ENCODE assay signal across 10 mouse cellular contexts in the genomic region with DNA sequence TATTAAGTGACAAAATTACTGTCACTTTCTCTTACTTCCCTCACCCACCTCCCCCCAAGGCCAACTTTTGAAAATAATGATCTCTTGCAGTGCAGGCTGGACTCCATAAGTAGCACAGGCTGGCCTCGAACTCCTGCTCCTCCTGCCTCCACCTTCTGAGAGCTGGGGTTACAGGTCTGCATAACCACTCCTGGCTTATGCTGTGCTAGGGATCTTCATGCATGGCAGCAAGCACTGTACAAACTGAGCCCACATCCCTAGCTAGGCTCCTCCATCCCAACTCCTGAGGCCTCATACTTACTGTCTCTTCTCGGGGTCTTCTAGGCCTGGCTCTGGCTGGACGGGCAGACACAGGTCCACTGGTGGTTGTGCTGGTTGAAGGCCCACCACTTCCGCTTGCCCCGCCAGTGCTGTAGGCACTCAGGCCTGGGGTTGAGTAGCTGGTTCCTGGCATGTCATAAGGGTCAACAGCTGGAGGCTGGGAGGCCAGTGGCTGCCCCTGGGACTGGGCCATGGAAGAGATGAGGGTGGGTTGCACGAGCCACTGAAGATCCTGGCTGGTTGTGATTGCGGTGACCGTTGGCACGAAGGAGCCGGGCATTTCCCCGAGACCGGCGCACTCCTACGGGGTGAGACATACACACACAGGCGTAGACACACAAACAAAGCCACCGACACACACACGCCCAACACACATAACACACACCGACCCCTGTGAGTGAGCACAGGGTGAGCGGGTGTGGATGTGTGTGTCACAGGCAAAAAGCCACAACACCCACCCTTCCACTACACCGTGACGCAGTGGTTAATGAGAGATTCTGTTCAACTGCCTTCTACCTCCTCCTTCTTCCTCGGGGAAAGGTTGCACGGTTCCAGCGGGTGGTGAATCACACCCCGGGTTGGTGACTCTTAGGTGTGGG. TPM values are rescaled to one million over a fixed set of nuclear protein-coding genes. Genes with fewer than 3 reads are reported as not detected.
DNase-seq lines count a peak whose midpoint lies in the region; ATAC-seq and TF ChIP-seq lines count a peak whose summit lies in the region.
"Had no signal": no experiment of that assay in that cellular context is flagged by ENCODE, and none has a peak within 500 bp of the region (broad histone marks: within the 10 kb centered on the region; RNA-seq: fewer than 3 reads in every experiment).

No protein-coding gene starts in this region.

- TF ChIP-seq POLR2A in MEL (IDR thresholded peaks at IDR 0.05; ENCODE audit: control insufficient read depth in 1 of 2, insufficient read depth in 1 of 2, low read depth in 1 of 2, low read length in 2 of 2, poor library complexity in 1 of 2), result no peak

- no peaks in the 10 kb centered on the region for H3K9me3 ChIP-seq in kidney, embryonic 15.5 days (replicated peaks)
- no peaks in the 10 kb centered on the region for H3K9me3 ChIP-seq in MEL (replicated peaks; ENCODE audit: insufficient read depth, low read length)
- H3K9me3 ChIP-seq in forebrain, embryonic 12.5 days, result no peaks in the 10 kb centered on the region
- H3K9me3 ChIP-seq in midbrain, embryonic 13.5 days, result no peaks in the 10 kb centered on the region

- no peak for TF ChIP-seq RAD21 in MEL (IDR thresholded peaks at IDR 0.05; ENCODE audit: low read depth, low read length)

- no peak for TF ChIP-seq CTCF in MEL (IDR thresholded peaks at IDR 0.05 in 2 of 3, conservative IDR thresholded peaks at IDR 0.05 in 1 of 3; ENCODE audit: control insufficient read depth in 1 of 3, insufficient read depth in 1 of 3, low read depth in 2 of 3, low read length in 3 of 3, poor library complexity in 1 of 3, severe bottlenecking in 1 of 3)

- H3K27ac ChIP-seq in kidney, embryonic 15.5 days, result no peak overlapping the region
- H3K27ac ChIP-seq in MEL (ENCODE audit: control insufficient read depth, low read depth, low read length), result peak overlapping the region; percentile 32
- H3K27ac ChIP-seq in forebrain, embryonic 12.5 days, result no peak overlapping the region
- no peak overlapping the region for H3K27ac ChIP-seq in midbrain, embryonic 13.5 days

- no peaks in the 10 kb centered on the region; the same call in 1 of the 2 replicates for H3K79me2 ChIP-seq in MEL (ENCODE audit: control insufficient read depth, insufficient read depth, low read length, poor library complexity)

- no peak for ATAC-seq in kidney, embryonic 15.5 days (replicated peaks; ENCODE audit: low FRiP score)
- ATAC-seq in forebrain, embryonic 12.5 days (ENCODE audit: low FRiP score), result no peak
- ATAC-seq in midbrain, embryonic 13.5 days, result no peak

- DNase-seq in kidney, postnatal 36 days, result no peak
- DNase-seq in MEL (ENCODE audit: low read depth, low spot score), result peak; percentile 48
- DNase-seq in embryo, embryonic 9.5 days (ENCODE audit: extremely low spot score), result no peak
- no peak for DNase-seq in adipocyte (ENCODE audit: low spot score)
- DNase-seq in lung, postnatal 14 days, result no peak

- H3K4me2 ChIP-seq in kidney, embryonic 15.5 days, result peak overlapping the region; percentile 93
- H3K4me2 ChIP-seq in forebrain, embryonic 12.5 days, result peak overlapping the region; percentile 94
- peak overlapping the region; percentile 81; the same call in 1 of the 2 replicates for H3K4me2 ChIP-seq in midbrain, embryonic 13.5 days (replicated peaks)

- no peak overlapping the region; the same call in 1 of the 2 replicates for H3K4me3 ChIP-seq in kidney, embryonic 15.5 days (replicated peaks)
- H3K4me3 ChIP-seq in MEL (ENCODE audit: control insufficient read depth in 1 of 2, insufficient read depth in 1 of 2, low read depth in 2 of 2, low read length in 2 of 2), result peak overlapping the region in 1 of 2 experiments; percentile 37; a peak in 2 of 4 replicates
- no peak overlapping the region for H3K4me3 ChIP-seq in forebrain, embryonic 12.5 days (replicated peaks)
- peak overlapping the region; percentile 49; the same call in 1 of the 2 replicates for H3K4me3 ChIP-seq in midbrain, embryonic 13.5 days (replicated peaks)

- no peak overlapping the region for H3K9ac ChIP-seq in kidney, embryonic 15.5 days
- H3K9ac ChIP-seq in MEL (ENCODE audit: control insufficient read depth, low read depth, low read length, poor library complexity, severe bottlenecking), result peak overlapping the region; percentile 50; the same call in 1 of the 2 replicates
- H3K9ac ChIP-seq in forebrain, embryonic 12.5 days, result 0 out of 2 replicates have a peak overlapping the region, but pooled peaks have one; percentile 45
- no peak overlapping the region; the same call in 1 of the 2 replicates for H3K9ac ChIP-seq in midbrain, embryonic 13.5 days (replicated peaks)

- H3K4me1 ChIP-seq in kidney, embryonic 15.5 days, result peaks cover 49% of the 10 kb centered on the region
- peaks cover 3 to 16% of the 10 kb centered on the region in 2 experiments; a peak in 3 of 4 replicates for H3K4me1 ChIP-seq in MEL (ENCODE audit: control insufficient read depth in 1 of 2, insufficient read depth in 2 of 2, low read length in 2 of 2)
- H3K4me1 ChIP-seq in forebrain, embryonic 12.5 days, result peaks cover 47% of the 10 kb centered on the region
- H3K4me1 ChIP-seq in midbrain, embryonic 13.5 days (replicated peaks), result peaks cover 47% of the 10 kb centered on the region

- TF ChIP-seq EP300 in MEL (IDR thresholded peaks at IDR 0.05; ENCODE audit: low read depth in 1 of 2, low read length in 2 of 2), result no peak

- H3K36me3 ChIP-seq in kidney, embryonic 15.5 days, result no peaks in the 10 kb centered on the region
- peaks cover 0 to 4% of the 10 kb centered on the region in 2 experiments; a peak in 1 of 4 replicates for H3K36me3 ChIP-seq in MEL (ENCODE audit: control insufficient read depth in 1 of 2, insufficient read depth in 2 of 2, low read length in 2 of 2)
- H3K36me3 ChIP-seq in forebrain, embryonic 12.5 days (replicated peaks), result no peaks in the 10 kb centered on the region
- no peaks in the 10 kb centered on the region for H3K36me3 ChIP-seq in midbrain, embryonic 13.5 days

- WGBS in kidney, embryonic 15.5 days, result 68% methylated on average over 25 of the region's 25 CpGs
- 76% methylated on average over 25 of the region's 25 CpGs for WGBS in forebrain, embryonic 12.5 days
- 73% methylated on average over 23 of the region's 25 CpGs for WGBS in midbrain, embryonic 13.5 days

- peaks cover 65% of the 10 kb centered on the region for H3K27me3 ChIP-seq in kidney, embryonic 15.5 days
- H3K27me3 ChIP-seq in MEL (ENCODE audit: control insufficient read depth in 1 of 2, insufficient read depth in 2 of 2, low read length in 2 of 2), result no peaks in the 10 kb centered on the region
- H3K27me3 ChIP-seq in forebrain, embryonic 12.5 days, result peaks cover 68% of the 10 kb centered on the region
- H3K27me3 ChIP-seq in midbrain, embryonic 13.5 days, result peaks cover 70% of the 10 kb centered on the region

TF ChIP-seq in MEL, 35 proteins besides CTCF, POLR2A, EP300 and RAD21:
- TF ChIP-seq SIN3A (IDR thresholded peaks at IDR 0.05; ENCODE audit: low read length) (0 out of 2 replicates have a peak, but pooled peaks have one; percentile 44), E2F4 (IDR thresholded peaks at IDR 0.05; ENCODE audit: borderline replicate concordance, low read depth, low read length) (no peak)

RNA-seq across cellular contexts. Expression of a gene that starts 2.8 kb away (rescaled TPM):
- 0.09 and 0.26 TPM in 2 replicates for polyA plus RNA-seq in kidney, embryonic 15.5 days (2015; fragmentation: Nextera tagmentation; extraction: Ambion mirVana)
- 0.04 and 0.10 TPM in 2 replicates for total RNA-seq in MEL (2012; rRNA removed)
- under 1 TPM in 1 of 2 experiments, not detected in 1; 0.49 TPM for polyA plus RNA-seq in MEL (2012; ENCODE audit: insufficient read depth in 1 of 2, insufficient read length in 2 of 2, low read depth in 1 of 2, low replicate concordance in 2 of 2, missing spikeins in 1 of 2)
- polyA plus RNA-seq in forebrain, embryonic 12.5 days (2016; fragmentation: Nextera tagmentation; extraction: Ambion mirVana), result 0.24 TPM in 1 of 2 replicates, not detected in the other
- not detected in 2 replicates for polyA plus RNA-seq in midbrain, embryonic 13.5 days (2015; fragmentation: Nextera tagmentation; extraction: Ambion mirVana)
- polyA plus RNA-seq: neural tube, embryonic 11.5 days had no signal

RNA-seq across cellular contexts. Expression of a gene that starts 24.7 kb away (rescaled TPM):
- 8.3 and 9.2 TPM in 2 replicates for polyA plus RNA-seq in kidney, embryonic 15.5 days (2015; fragmentation: Nextera tagmentation; extraction: Ambion mirVana)
- 0.27 and 0.52 TPM in 2 replicates for total RNA-seq in MEL (2012; rRNA removed)
- polyA plus RNA-seq in MEL (2012; ENCODE audit: insufficient read depth in 1 of 2, insufficient read length in 2 of 2, low read depth in 1 of 2, low replicate concordance in 2 of 2, missing spikeins in 1 of 2), result 1 to 10 TPM in 1 of 2 experiments, not detected in 1; 1.4 TPM
- polyA plus RNA-seq in forebrain, embryonic 12.5 days (2016; fragmentation: Nextera tagmentation; extraction: Ambion mirVana), result 70.3 and 74.1 TPM in 2 replicates
- 97.4 and 102 TPM in 2 replicates for polyA plus RNA-seq in midbrain, embryonic 13.5 days (2015; fragmentation: Nextera tagmentation; extraction: Ambion mirVana)

RNA-seq across cellular contexts. Expression of a gene that starts 27.2 kb away (rescaled TPM):
- polyA plus RNA-seq in kidney, embryonic 15.5 days (2015; fragmentation: Nextera tagmentation; extraction: Ambion mirVana), result 0.13 TPM in 1 of 2 replicates, not detected in the other
- not detected in 2 replicates for total RNA-seq in MEL (2012; rRNA removed)
- not detected for polyA plus RNA-seq in MEL (2012; ENCODE audit: insufficient read depth in 1 of 2, insufficient read length in 2 of 2, low read depth in 1 of 2, low replicate concordance in 2 of 2, missing spikeins in 1 of 2)
- polyA plus RNA-seq in forebrain, embryonic 12.5 days (2016; fragmentation: Nextera tagmentation; extraction: Ambion mirVana), result 0.19 TPM in 1 of 2 replicates, not detected in the other
- 0.34 and 0.88 TPM in 2 replicates for polyA plus RNA-seq in midbrain, embryonic 13.5 days (2015; fragmentation: Nextera tagmentation; extraction: Ambion mirVana)
- total RNA-seq: gastrocnemius, postnatal 25 days had no signal
- polyA plus RNA-seq: neural tube, embryonic 11.5 days had no signal

RNA-seq across cellular contexts. Expression of a gene that starts 35.5 kb away (rescaled TPM):
- polyA plus RNA-seq in kidney, embryonic 15.5 days (2015; fragmentation: Nextera tagmentation; extraction: Ambion mirVana), result 87.4 and 89.8 TPM in 2 replicates
- total RNA-seq in MEL (2012; rRNA removed), result 121 and 130 TPM in 2 replicates
- 100 to 1,000 TPM in 1 of 2 experiments, not detected in 1; 185 TPM for polyA plus RNA-seq in MEL (2012; ENCODE audit: insufficient read depth in 1 of 2, insufficient read length in 2 of 2, low read depth in 1 of 2, low replicate concordance in 2 of 2, missing spikeins in 1 of 2)
- 42.4 and 43.0 TPM in 2 replicates for polyA plus RNA-seq in forebrain, embryonic 12.5 days (2016; fragmentation: Nextera tagmentation; extraction: Ambion mirVana)
- 28.6 and 38.0 TPM in 2 replicates for polyA plus RNA-seq in midbrain, embryonic 13.5 days (2015; fragmentation: Nextera tagmentation; extraction: Ambion mirVana)

RNA-seq across cellular contexts. Expression of a gene that starts 37.5 kb away (rescaled TPM):
- polyA plus RNA-seq in kidney, embryonic 15.5 days (2015; fragmentation: Nextera tagmentation; extraction: Ambion mirVana), result 85.7 and 87.2 TPM in 2 replicates
- 22.2 and 25.9 TPM in 2 replicates for total RNA-seq in MEL (2012; rRNA removed)
- 10 to 100 TPM in 1 of 2 experiments, not detected in 1; 37.5 TPM for polyA plus RNA-seq in MEL (2012; ENCODE audit: insufficient read depth in 1 of 2, insufficient read length in 2 of 2, low read depth in 1 of 2, low replicate concordance in 2 of 2, missing spikeins in 1 of 2)
- 89.7 and 100 TPM in 2 replicates for polyA plus RNA-seq in forebrain, embryonic 12.5 days (2016; fragmentation: Nextera tagmentation; extraction: Ambion mirVana)
- polyA plus RNA-seq in midbrain, embryonic 13.5 days (2015; fragmentation: Nextera tagmentation; extraction: Ambion mirVana), result 84.1 and 91.9 TPM in 2 replicates

Comparison
In these comparisons a context has a peak if more than half of its experiments do, and no peak if none do; other contexts are left out.
1. H3K9ac ChIP-seq: peak in MEL (single experiment) and forebrain, embryonic 12.5 days (single experiment); none in kidney, embryonic 15.5 days (single experiment) and midbrain, embryonic 13.5 days (single experiment).
2. Peak in every context shown above with its lines, with median percentiles within 50 percentile points of each other: H3K4me2 ChIP-seq.